Mouse (Mus musculus) lung, embryonic 14.5 days (tissue): ENCODE data around the gene Klhl9. TPM values are rescaled to one million over a fixed set of nuclear protein-coding genes. Genes with fewer than 3 reads are reported as not detected.
"Not testable (repeated sequence)": the region's sequence is repeated elsewhere in the genome, so short reads cannot be mapped to it uniquely, and the experiment has no call there.

Experiments
- ATAC-seq: fragments of 200-750 bp; cut with Nextera tagmentation; 2 replicates; pipeline ENCODE4 v1.8.0; 2017; ENCODE audit warnings: mild to moderate bottlenecking, moderate TSS enrichment, moderate library complexity; ENCODE audit not compliant: insufficient read depth
- DNase-seq: peaks from one replicate; pipeline ENCODE4 v3.0.0-alpha.2; 2015
- H3K27ac ChIP-seq: fragments of 300-500 bp; sonication (generic); 2 replicates; pipeline ENCODE4 v1.5.1; 2014; ENCODE audit warnings: low read depth, mild to moderate bottlenecking, moderate library complexity
- H3K27me3 ChIP-seq: fragments of 300-500 bp; sonication (generic); 2 replicates; pipeline ENCODE4 v1.6.1; 2014; ENCODE audit warnings: low read length, control low read depth; ENCODE audit not compliant: insufficient read depth
- H3K36me3 ChIP-seq: fragments of 300-500 bp; sonication (generic); 2 replicates; pipeline ENCODE4 v1.6.1; 2014; ENCODE audit warnings: control low read depth; ENCODE audit not compliant: insufficient read depth
- H3K4me1 ChIP-seq: fragments of 300-500 bp; sonication (generic); 2 replicates; pipeline ENCODE4 v1.6.1; 2014; ENCODE audit warnings: antibody characterized with exemption, control low read depth; ENCODE audit not compliant: insufficient read depth
- H3K4me2 ChIP-seq: fragments of 300-500 bp; sonication (generic); 2 replicates; pipeline ENCODE4 v1.6.1; 2014; ENCODE audit warnings: mild to moderate bottlenecking
- H3K4me3 ChIP-seq: fragments of 300-500 bp; sonication (generic); 2 replicates; pipeline ENCODE4 v1.5.1; 2014; ENCODE audit warnings: low read depth, low read length
- H3K9ac ChIP-seq: fragments of 300-500 bp; sonication (generic); 2 replicates; pipeline ENCODE4 v1.6.1; 2014
- H3K9me3 ChIP-seq: fragments of 300-500 bp; sonication (generic); 2 replicates; pipeline ENCODE4 v1.6.1; 2016; ENCODE audit warnings: low read depth, low read length, control low read depth
- CTCF ChIP-seq: IDR thresholded peaks from 2 replicates; pipeline ENCODE4 v1.5.1; 2016; ENCODE audit warnings: antibody characterized with exemption, low read depth
- WGBS: fragments of 180-500 bp; shearing (Covaris S2); extraction: QIAGEN DNeasy Blood & Tissue Kit; methylation state at CpG from one replicate; pipeline ENCODE4 v1.1.7; 2014; 5-methylcytosine and 5-hydroxymethylcytosine counted together
- polyA plus RNA-seq: library from polyadenylated mRNA; unstranded; fragments of >200 nt; fragmentation: Nextera tagmentation; extraction: Ambion mirVana; gene quantifications from 2 replicates; pipeline ENCODE4 v1.2.1, GENCODE M21; 2014

The Klhl9 gene
- polyA plus RNA-seq, result 117 TPM in 2 replicates

GRCm38 (mm10) chr4:88721791-88722721 is at the start of gene Klhl9, which contains the start of gene Gm26566:
Gene Klhl9, minus strand, starts transcription at chr4:88722465.
Gene Gm26566, plus strand, starts transcription at chr4:88721805.
- ATAC-seq (peak; percentile 96), DNase-seq (peak; percentile 98)
- Histone ChIP-seq H3K4me1 (peaks cover 16% of the 10 kb centered on the region), H3K4me2 (peak within 1 kb of the TSS; percentile 86), H3K9me3 (no peaks in the 10 kb centered on the region), H3K27ac (peak within 1 kb of the TSS; percentile 98), H3K9ac (peak within 1 kb of the TSS; percentile 99), H3K4me3 (peak within 1 kb of the TSS; percentile 93), H3K27me3 (no peaks in the 10 kb centered on the region), H3K36me3 (peaks cover 29% of the 10 kb centered on the region)
- under 1% methylated on average over 77 of the region's 82 CpGs for WGBS
- no peak for TF ChIP-seq CTCF

GRCm38 (mm10) chr4:88763384-88764018 is 41.2 kb upstream of the Klhl9 start:
- not testable (repeated sequence) for H3K9ac ChIP-seq, ATAC-seq, H3K4me1 ChIP-seq, H3K27me3 ChIP-seq, H3K9me3 ChIP-seq, H3K36me3 ChIP-seq
- 3% methylated on average over 23 of the region's 42 CpGs for WGBS
- Histone ChIP-seq H3K27ac (peak overlapping the region; percentile 69; the same call in 1 of the 2 replicates), H3K4me3 (peak overlapping the region; percentile 18; the same call in 1 of the 2 replicates), H3K4me2 (peak overlapping the region; percentile 45)
- peak; percentile 63 for TF ChIP-seq CTCF
- DNase-seq, result peak; percentile 83

- not testable (repeated sequence) for DNase-seq, H3K9me3 ChIP-seq, H3K9ac ChIP-seq, H3K4me3 ChIP-seq, ATAC-seq, H3K27me3 ChIP-seq, H3K36me3 ChIP-seq, H3K27ac ChIP-seq, H3K4me1 ChIP-seq
- peak overlapping the region; percentile 43; the same call in 1 of the 2 replicates for H3K4me2 ChIP-seq
- 51% methylated on average over 9 of the region's 9 CpGs for WGBS
Measured at GRCm38 (mm10) chr4:88762341-88762740, 40.1 kb upstream of the Klhl9 start.

GRCm38 (mm10) chr4:88761776-88762175 is 39.5 kb upstream of the Klhl9 start:
- H3K36me3 ChIP-seq, H3K9me3 ChIP-seq, ATAC-seq, H3K4me2 ChIP-seq, H3K4me3 ChIP-seq, DNase-seq, H3K4me1 ChIP-seq, H3K27ac ChIP-seq, H3K27me3 ChIP-seq, H3K9ac ChIP-seq: not testable (repeated sequence)
- 62% methylated on average over 6 of the region's 8 CpGs for WGBS

- under 1% methylated on average over 18 of the region's 28 CpGs for WGBS
- Histone ChIP-seq H3K4me2 (peak overlapping the region; percentile 48; the same call in 1 of the 2 replicates), H3K4me3 (peak overlapping the region; percentile 22; the same call in 1 of the 2 replicates), H3K27ac (peak overlapping the region; percentile 50; the same call in 1 of the 2 replicates)
- ATAC-seq, H3K27me3 ChIP-seq, H3K36me3 ChIP-seq, H3K4me1 ChIP-seq, H3K9me3 ChIP-seq, H3K9ac ChIP-seq: not testable (repeated sequence)
- TF ChIP-seq CTCF, result peak; percentile 66
- DNase-seq, result peak; percentile 84
Measured at GRCm38 (mm10) chr4:88760431-88760830, 38.2 kb upstream of the Klhl9 start.

- peak within 1 kb of the TSS; percentile 48; the same call in 1 of the 2 replicates for H3K4me2 ChIP-seq
- not testable (repeated sequence) for H3K9me3 ChIP-seq, DNase-seq, H3K4me1 ChIP-seq, H3K27me3 ChIP-seq, H3K9ac ChIP-seq, H3K36me3 ChIP-seq, ATAC-seq
- peak within 1 kb of the TSS; percentile 50; the same call in 1 of the 2 replicates for H3K27ac ChIP-seq
- 19% methylated on average over 8 of the region's 14 CpGs for WGBS
- H3K4me3 ChIP-seq, result peak within 1 kb of the TSS; percentile 22; the same call in 1 of the 2 replicates
Measured at GRCm38 (mm10) chr4:88759610-88760268, 37.5 kb upstream of the Klhl9 start, which contains the start of gene Gm13283. Gene Gm13283, plus strand, starts transcription at chr4:88760119.

GRCm38 (mm10) chr4:88758751-88759150 is 36.5 kb upstream of the Klhl9 start:
- H3K9ac ChIP-seq, H3K27ac ChIP-seq, H3K4me1 ChIP-seq, H3K4me2 ChIP-seq, H3K4me3 ChIP-seq, H3K27me3 ChIP-seq, DNase-seq, ATAC-seq, H3K36me3 ChIP-seq, H3K9me3 ChIP-seq: not testable (repeated sequence)
- WGBS, result 90% methylated on average over 9 of the region's 9 CpGs
